Mouse (Mus musculus) ES-E14 (cell line): Measurements from ENCODE around the gene Rec114.

Source experiments
- CHD2 ChIP-seq: IDR thresholded peaks from 2 replicates; pipeline ENCODE4 v1.6.1; 2014; ENCODE audit warnings: mild to moderate bottlenecking, low read depth, low read length, inconsistent platforms
- HCFC1 ChIP-seq: IDR thresholded peaks from 2 replicates; pipeline ENCODE4 v1.6.1; 2012; ENCODE audit warnings: low read length, inconsistent platforms, borderline replicate concordance; ENCODE audit not compliant: insufficient read depth
- ZNF384 ChIP-seq: IDR thresholded peaks from 2 replicates; pipeline ENCODE4 v1.6.1; 2012; ENCODE audit warnings: low read depth, low read length, inconsistent platforms

GRCm38 (mm10) chr9:58656824-58657223 lies 86.9 kb downstream of the Rec114 start:
- TF ChIP-seq CHD2 (no peak), ZNF384 (no peak), HCFC1 (no peak)
